Mouse (Mus musculus) megakaryocyte-erythroid progenitor cell, adult 5-6 weeks (primary cell): Measurements from ENCODE around the gene Slc27a2. TPM values are rescaled to one million over a fixed set of nuclear protein-coding genes. Genes with fewer than 3 reads are reported as not detected.
"Not testable (repeated sequence)": the region's sequence is repeated elsewhere in the genome, so short reads cannot be mapped to it uniquely, and the experiment has no call there.

ENCODE experiments used
- ATAC-seq: replicated peaks from 2 replicates; pipeline ENCODE4 v1.8.0; 2016; ENCODE audit warnings: mild to moderate bottlenecking, inconsistent platforms; ENCODE audit not compliant: severe bottlenecking, poor library complexity, low FRiP score, low TSS enrichment
- total RNA-seq, 2 experiments: library from RNA; stranded (forward) in 1 of 2; stranded (reverse) in 1 of 2; fragments of 200-1000, 215-1000 nt in 1 of 2; fragments of >200 nt in 1 of 2; fragmentation: Nextera tagmentation in 1 of 2; gene quantifications; 2 replicates each; pipeline ENCODE4 v1.2.3; 2014 to 2017

Slc27a2 gene
- total RNA-seq, 2 experiments from 2014 or later = 0.96 TPM; not detected in 1

DNA sequence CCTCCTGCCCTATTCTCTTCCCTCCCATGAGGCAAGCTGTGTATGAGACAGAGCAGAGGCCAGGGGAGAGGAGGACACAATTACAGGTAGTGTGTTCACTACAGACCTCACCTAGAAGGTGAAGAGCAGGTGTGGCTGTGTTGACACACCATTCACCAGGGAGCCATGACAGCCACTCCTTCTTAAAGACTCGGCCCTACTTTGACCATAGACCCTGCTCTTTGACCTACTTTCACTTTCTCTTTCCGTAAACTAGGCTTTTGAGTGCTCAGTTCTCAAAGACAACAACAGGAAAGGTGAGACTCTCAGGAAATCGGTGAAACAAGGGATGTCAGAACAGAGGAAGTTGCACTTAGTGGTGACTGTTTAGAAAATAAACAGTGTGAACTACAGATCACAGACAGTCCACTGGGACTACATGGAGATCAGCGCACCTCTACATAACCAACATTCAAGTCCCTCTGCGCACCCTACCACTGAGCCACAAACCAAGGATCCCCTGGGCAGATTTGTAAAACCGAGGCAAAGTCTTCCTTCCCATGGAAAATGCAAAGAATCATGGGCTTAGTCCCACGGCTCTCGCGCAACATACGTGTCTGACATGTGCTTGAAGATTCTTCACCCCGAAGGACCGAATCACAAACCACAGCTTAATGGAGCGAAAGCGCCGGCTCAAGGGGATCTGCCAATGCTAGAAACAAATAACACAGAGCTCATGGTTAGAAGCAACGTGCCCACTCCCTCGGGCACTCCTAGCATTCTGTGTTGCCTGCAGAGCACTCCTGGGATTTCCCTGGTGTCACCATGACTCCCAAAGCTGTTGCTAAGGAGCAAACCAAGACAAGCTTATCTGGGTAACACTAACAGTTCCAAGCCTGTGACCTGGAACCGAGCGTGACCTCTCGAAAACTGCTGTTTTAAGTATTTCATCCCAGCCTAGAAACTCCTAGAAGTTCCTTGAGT lies 45.4 kb downstream of the Slc27a2 start:
- no peak for ATAC-seq

DNA sequence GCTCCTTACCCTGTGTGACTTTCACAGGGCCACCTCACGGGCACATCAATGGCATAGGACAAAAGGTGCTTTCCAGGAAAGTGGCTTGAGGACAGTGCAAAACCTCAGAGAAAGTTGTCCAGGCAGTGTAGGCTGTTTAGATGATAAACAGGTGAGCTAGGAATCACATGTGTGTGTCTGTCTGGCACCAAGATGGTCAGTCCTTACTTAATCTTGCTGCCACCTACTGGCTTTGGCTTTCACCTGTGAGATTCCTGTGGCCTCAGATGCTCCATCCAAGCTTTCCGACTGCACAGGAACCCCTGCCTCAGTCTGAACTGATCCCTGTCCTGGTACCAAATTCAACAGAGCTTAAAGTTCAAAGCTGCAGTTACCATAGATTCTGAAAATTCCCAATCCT lies 46.2 kb downstream of the Slc27a2 start:
- ATAC-seq = no peak

DNA sequence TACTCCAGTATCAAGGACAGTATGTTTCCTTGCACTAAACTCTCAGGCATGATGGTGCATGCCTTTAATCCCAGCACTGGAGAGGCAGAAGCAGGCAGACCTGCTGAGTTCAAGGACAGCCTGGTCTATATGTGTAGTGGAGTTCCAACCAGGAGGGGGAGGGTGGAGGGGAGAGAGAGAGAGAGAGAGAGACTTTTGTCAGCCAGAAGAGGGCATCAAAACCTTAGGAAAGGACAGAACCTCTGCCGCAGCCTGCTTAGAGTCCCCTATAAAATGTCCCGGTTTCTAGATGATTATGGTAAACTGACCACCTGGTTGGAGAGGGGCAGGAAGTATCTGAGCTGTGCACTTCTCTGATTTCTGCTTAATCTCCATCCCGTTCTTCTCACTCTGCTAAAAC lies 46.8 kb downstream of the Slc27a2 start:
- peak; percentile 65 for ATAC-seq

DNA sequence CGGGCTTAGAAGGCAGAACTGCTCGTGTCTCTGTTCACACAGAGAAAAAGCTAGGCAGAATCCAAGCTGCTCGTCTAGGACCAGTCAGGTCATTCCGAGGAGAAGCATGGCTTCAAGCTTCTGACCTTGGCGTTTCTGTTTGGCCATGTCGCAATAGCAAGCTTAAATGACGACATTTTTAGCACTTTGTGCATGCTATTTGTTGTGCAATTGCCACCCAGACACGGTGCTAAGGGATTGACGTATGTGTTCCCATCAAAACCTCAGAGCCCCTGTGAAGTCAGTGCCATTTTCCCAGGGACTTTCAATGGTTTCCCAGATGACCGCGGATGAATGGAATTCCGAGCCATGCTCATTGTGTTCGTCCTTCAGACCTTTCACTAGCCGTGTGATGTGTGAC lies 48.3 kb downstream of the Slc27a2 start:
- ATAC-seq = no peak

DNA sequence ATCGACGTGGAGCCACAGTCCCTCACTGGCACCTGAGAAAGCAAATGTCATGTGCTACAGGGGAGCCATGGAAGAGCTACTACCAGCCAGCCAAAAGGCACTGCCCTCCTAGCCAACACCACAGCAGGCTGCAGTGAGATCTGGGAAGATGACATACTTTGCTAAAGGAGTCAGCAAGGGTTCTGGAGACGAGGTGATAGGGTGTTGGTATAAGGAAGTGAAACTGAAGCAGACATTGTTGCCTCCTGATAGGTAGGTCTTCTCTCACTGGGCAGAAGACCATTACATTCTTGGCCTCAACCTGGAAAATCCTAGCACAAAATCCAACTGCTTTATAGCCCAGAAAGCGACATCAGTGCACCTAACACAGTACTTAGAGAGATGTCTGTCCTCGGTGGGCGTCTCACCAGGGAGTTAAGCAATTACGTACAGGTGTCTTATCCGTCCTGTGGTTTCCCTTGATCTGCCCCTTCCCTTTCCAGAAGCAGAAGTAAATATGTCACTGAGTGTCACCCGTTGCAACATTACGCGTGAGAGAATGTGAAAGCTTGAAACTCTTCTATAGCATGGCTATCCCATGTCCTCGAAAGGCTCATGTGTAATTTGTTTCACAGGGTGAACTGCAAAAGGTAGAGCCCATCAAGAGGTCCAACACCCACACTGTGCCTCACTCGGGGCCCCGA lies 49.9 kb downstream of the Slc27a2 start:
- peak; percentile 11; the same call in 1 of the 2 replicates for ATAC-seq

DNA sequence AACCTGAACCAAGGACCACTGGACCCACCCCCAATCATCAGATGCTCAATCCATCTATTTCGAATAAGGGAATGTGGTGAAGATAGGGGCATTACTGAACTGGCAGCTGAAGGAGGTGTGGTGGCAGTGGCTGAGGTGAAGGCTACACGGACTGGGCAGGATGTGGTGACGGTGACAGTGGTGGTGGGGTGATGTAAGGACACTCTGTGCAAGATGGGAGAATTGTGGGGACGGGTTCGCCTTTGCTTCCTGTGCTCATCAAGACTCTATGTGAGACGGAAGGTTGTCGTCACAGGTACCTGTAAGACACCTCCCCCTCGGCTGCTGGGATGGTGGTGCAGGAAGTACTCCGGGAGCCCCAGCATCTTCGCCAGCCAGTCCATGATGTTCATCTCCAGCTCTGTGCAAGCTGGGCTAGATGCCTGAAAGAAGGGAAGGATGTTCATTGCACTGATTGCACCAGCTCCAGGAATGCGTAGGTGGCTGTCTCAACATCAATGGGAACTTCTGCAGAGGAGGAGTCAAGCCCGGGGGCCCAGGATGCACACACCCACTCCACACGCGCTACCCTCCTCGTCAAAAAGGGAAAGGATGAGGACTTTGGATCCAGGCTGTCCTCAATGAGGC lies 54.0 kb downstream of the Slc27a2 start:
- ATAC-seq = peak; percentile 22

DNA sequence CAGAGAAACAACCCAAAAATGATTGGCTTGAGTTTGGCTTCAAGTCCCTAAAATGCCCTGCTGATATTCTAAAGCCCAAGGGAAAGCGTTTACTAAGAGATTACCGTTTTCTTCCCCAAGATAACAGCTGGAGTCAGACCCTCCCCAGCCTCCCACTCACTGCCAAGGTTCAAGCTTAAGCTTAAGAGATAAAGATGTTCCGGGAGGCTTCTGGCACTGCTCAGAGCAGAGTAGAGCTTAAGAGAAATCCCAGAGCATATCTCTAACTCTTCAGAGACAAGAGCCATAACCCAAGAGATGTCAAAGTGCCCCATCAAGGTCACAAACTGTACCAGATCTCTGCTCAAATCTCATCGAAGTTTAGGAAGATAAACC lies 54.5 kb downstream of the Slc27a2 start:
- ATAC-seq = peak; percentile 51

DNA sequence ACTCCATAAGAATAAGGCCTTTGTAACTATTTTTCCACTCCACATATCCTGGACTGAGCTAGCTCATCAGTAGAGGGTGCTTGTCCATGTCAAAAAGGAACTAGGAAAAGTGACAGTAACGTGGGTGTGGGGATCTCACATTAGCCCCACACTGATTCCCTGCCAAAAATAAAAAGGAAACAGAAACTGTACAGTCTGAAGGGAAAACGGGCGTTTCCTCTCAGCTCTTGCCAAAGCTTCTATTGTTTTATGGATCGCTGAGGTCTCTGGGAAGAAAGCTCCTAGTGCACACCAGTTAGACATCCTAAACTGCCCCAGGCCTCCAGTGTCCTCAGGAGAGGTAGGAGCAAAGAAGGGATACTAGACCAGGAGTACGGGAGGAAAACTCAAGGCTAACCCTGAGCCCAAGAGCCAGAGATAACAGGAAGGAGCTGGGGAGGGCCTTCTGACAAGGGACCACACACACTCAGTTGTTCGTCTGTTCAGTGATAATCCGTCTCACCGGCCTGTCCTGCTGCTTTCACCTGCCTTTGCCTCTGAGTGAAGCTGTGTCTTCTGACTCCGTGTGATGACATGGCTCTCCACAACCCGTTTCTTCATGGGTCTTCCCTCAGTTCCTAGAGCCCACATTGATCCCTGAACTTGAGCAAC lies 55.5 kb downstream of the Slc27a2 start:
- peak; percentile 74 for ATAC-seq

DNA sequence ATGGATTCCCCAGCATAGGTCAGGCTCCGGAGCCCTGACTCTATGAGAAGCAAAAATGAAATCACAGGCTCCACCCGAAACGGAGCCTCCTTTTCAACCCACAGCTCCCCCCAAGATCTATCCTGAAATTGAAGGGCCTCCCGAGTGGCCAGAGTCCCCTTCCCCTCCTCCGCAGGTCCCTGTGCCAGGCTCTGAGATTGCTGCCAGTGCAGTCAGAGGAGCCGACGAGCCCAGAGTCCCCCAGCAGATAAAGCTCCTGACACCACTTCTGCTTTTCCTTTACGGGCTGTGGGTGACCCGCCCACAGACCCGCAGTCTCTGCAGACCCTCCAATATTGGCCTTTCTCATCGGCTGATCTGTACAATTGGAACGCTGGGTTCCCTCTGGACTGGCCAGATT lies 57.4 kb downstream of the Slc27a2 start:
- ATAC-seq = not testable (repeated sequence)

DNA sequence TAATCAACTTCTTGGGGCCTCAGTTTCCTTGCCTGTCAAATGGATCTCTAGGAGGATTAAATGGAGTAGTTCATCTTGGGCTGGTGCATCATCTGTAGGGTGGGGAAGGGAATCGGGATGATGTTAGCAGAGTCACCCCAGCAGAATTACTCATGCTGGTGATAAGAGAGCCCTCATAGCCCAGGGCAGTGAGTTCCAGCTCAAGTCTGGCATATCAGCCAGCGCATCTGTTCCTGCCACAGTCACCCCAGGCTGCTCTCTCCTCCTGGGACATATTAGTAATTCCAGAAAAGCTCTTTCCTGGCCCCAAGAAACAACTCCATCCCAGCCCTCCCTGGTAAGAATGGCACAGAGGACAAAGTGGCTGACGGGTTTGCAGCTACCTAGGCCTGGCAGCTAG lies 63.1 kb downstream of the Slc27a2 start:
- ATAC-seq = no peak

DNA sequence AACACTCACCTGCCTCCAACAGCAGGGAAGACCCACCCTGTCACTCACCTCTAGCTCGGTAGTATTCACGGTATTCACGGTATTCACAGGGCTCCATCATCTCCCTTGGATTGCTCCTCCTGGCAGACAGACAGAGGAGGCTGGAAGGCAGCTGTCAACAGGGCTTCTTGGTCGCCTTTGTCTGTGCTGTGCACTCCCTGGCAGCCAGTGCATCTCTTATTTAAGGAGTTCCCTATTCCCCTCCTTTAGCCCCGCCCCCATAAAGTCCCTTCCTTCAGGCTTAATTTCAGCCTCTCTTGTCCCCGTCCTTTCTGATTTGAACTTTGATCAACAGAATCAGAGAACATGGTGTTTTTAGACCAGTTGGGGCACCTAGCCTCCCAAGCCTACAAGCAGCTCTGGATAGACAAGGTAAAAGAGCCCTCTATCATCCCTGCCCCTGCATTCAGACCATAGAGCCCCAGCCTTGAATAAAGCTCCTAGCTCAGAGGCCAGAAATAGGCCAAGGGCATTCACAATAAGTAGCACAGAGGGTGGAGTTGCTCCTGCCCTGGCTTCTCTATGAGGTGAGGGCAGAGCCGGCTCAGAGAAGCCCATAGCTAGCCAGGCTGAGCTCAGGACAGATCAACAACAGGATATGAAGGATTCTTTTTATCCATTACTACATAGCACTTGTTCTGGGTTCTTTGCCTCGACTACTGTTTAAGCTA lies 66.4 kb downstream of the Slc27a2 start:
- ATAC-seq = peak; percentile 45; the same call in 1 of the 2 replicates

DNA sequence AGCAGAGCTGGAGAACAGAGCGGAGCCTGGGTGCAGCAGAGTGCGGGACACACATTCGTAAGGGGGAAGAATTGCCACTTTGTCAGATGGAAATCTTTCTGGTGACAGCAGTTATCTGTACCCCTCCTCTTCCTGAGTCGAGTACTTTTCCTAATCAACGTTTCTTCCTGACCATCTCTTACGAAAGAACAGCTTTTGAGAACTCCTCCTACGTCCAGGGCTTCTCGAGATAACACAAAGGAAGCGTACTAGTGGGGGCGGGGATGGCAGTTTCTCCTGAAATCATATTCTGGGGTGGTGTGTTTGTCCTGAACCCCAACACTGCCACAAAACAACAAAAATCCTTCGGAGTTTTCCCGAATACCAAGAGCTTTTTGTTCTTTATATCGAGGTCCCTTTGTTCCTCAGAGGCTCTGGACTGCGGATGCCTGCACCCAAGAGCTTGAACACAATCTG lies 67.1 kb downstream of the Slc27a2 start, which contains the start of gene Hdc:
Hdc (minus strand) TSS at position 51 of the 456 bp plus-strand sequence.
- peak; percentile 43 for ATAC-seq

DNA sequence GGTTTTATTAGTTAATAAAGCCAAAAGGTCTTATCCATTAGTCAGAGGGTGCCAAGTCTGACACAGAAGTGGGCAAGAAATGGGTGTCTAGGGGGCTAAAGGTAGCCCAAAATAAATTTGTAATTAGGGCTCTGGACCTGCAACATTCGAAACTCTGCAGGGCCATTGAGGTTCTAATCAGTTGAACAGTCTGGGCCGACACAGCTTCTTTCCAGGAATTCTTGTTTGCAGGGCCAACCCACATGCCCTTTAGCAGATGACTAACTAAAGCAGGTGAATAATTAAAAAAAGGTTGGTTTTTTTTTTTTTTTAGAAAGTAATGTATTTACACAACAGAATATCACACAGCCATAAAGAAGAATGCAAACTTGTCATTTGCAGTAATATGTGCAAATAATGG lies 70.2 kb downstream of the Slc27a2 start:
- no peak for ATAC-seq

DNA sequence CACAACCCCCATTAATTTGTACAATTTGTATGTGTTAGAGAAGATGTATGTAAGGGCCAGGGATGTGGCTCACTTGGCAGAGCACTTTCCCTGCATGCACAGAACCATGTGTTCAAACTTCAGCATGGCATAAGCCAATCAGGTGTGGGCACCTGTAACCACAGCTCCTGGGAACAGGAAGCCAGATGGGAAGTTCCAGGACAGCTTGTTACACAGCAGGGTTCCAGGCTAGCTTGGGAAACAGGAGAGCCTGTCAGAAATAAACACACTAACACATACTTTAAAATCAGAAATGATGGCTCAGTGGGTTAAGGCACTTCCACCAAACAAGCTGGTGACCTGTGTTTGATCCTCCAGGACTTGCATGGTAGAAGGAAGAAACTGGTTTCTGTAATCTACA lies 70.9 kb downstream of the Slc27a2 start:
- ATAC-seq = no peak

DNA sequence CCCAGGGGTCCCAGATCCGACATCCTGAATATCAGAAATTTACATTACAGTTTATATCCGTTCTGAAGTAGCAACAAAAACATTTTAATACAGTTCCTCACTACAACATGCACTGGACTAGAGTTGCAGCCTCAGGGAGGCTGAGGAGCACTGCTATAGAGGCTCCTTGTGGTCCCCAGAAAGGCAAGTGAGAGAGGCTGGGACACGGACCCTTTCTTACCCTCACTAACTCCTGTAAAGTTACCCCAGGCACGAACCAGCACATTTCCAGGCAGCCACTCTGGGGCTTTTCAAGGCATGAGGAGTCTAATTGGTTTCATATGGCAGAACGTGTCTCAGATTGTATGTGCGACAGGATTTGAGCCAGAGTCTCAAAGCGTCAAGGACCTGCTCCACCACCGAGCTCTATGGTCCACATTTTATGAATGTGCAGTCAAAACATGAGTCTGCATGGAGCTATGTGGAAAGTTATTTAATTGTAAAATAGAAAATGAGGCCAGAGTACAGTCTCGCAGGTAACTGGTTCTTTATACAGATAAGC lies 76.3 kb downstream of the Slc27a2 start:
- no peak for ATAC-seq

DNA sequence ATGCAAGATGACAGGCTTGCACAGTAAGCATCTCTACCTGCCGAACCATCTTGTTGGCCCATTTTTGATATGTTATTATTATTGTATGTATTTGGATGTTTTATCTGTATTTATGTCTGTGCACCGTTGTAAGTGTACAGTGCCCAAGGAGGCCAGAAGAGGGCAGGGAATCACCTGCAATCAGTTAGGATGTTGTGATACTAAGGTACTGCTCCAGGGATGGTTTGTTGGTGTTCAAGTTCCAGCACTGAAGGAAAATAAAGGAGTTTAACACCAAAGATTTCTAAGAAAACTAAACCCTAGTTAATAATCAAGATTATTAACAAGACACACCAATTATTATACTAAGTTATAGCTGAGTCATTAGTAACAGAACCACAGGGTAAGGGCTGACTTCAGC lies 81.0 kb downstream of the Slc27a2 start:
- ATAC-seq = no peak

DNA sequence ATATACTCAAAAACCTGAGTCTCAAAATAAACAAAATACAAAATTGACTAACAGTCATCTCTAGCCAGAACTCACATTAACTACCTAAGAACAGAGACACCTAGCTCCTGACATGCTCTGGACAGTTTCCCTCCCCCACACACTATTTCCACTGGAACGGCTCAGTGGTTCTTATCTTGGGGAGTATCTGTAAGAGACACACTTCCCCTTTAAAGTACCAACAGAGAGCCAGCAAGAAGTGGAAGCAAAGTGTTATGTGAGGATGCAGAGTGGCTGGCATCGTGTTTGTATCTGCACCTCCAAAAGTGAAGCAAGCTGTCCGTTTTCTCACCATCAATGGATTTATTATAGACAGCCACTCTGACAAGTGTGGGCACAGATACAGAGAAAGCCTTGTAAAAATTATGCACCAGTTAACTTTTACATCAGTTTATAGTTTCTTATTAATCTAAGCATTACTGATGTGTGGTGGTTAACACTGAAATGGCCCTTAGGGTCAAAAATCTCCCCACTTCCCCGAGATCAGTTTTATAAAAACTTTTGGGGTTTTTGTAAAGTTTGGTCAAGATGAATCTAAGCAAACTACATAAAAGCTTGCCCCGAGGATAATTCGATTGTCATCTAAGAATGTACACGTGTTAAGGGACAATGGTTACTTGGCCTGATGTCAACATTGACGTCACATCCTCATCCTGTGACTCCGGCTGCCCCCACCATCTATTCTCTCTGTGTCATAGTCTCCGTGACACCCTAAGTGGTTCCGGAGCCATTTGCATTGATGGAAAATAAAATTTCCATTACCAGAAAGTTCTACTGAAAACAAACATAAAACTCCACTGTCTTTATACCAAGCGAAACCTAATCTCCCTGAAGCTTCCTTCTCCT lies 84.0 kb downstream of the Slc27a2 start:
- peak; percentile 81 for ATAC-seq
